Comparison of ENCODE assay signal across 18 mouse cellular contexts in genomic region chr4:4695413-4695812, GRCm38 (mm10).
"Had no signal": no experiment of that assay in that cellular context is flagged by ENCODE, and none has a peak within 500 bp of the region (broad histone marks: within the 10 kb centered on the region; RNA-seq: fewer than 3 reads in every experiment).

No protein-coding gene starts in this region.

- ATAC-seq: liver, postnatal 0 days; lung, postnatal 0 days; midbrain, embryonic 13.5 days had no signal

- H3K4me2 ChIP-seq: liver, embryonic 13.5 days; liver, embryonic 15.5 days; lung, embryonic 15.5 days; midbrain, embryonic 13.5 days; neural tube, embryonic 13.5 days; stomach, embryonic 15.5 days had no signal

- H3K9me3 ChIP-seq: liver, embryonic 13.5 days; liver, embryonic 15.5 days; lung, embryonic 15.5 days; megakaryocyte, embryonic 14.5 days; midbrain, embryonic 13.5 days; neural tube, embryonic 13.5 days; stomach, embryonic 15.5 days had no signal

- H3K4me1 ChIP-seq: liver, embryonic 13.5 days; liver, embryonic 15.5 days; lung, embryonic 15.5 days; megakaryocyte, embryonic 14.5 days; midbrain, embryonic 13.5 days; neural tube, embryonic 13.5 days; stomach, embryonic 15.5 days had no signal

- H3K27me3 ChIP-seq: liver, embryonic 13.5 days; liver, embryonic 15.5 days; lung, embryonic 15.5 days; megakaryocyte, embryonic 14.5 days; midbrain, embryonic 13.5 days; neural tube, embryonic 13.5 days; stomach, embryonic 15.5 days had no signal

- H3K9ac ChIP-seq: liver, embryonic 13.5 days; liver, embryonic 15.5 days; liver, postnatal 0 days; lung, embryonic 15.5 days; midbrain, embryonic 13.5 days; neural tube, embryonic 13.5 days; stomach, embryonic 15.5 days had no signal

- H3K4me3 ChIP-seq: liver, embryonic 13.5 days; liver, embryonic 15.5 days; lung, embryonic 15.5 days; megakaryocyte, embryonic 14.5 days; midbrain, embryonic 13.5 days; neural tube, embryonic 13.5 days; stomach, embryonic 15.5 days had no signal

- H3K27ac ChIP-seq: liver, embryonic 13.5 days; liver, embryonic 15.5 days; lung, embryonic 15.5 days; macrophage; midbrain, embryonic 13.5 days; neural tube, embryonic 13.5 days; stomach, embryonic 15.5 days; stomach, postnatal 0 days had no signal

- DNase-seq: liver, embryonic 13.5 days; liver, postnatal 0 days; lung, adult 2 months; lung, postnatal 14 days; lung, postnatal 36 days; right cerebral cortex, postnatal 14 days; thymus, adult 2 months; thymus, postnatal 25 days; thymus, postnatal 4 days had no signal

- H3K36me3 ChIP-seq: liver, embryonic 13.5 days; liver, embryonic 15.5 days; lung, embryonic 15.5 days; midbrain, embryonic 13.5 days; neural tube, embryonic 13.5 days; stomach, embryonic 15.5 days had no signal
